Comparison of ENCODE assay signal across 9 mouse cellular contexts in genomic region chr4:144404456-144405086, GRCm38 (mm10). TPM values are rescaled to one million over a fixed set of nuclear protein-coding genes. Genes with fewer than 3 reads are reported as not detected.
DNase-seq lines count a peak whose midpoint lies in the region; ATAC-seq and TF ChIP-seq lines count a peak whose summit lies in the region.
"Had no signal": no experiment of that assay in that cellular context is flagged by ENCODE, and none has a peak within 500 bp of the region (broad histone marks: within the 10 kb centered on the region; RNA-seq: fewer than 3 reads in every experiment).

No protein-coding gene starts in this region.

- ATAC-seq in heart, embryonic 11.5 days (replicated peaks; ENCODE audit: insufficient number of reproducible peaks, low FRiP score, low TSS enrichment), result peak; percentile 86
- ATAC-seq in lung, embryonic 16.5 days (ENCODE audit: low read depth), result peak; percentile 90

- TF ChIP-seq POLR2A in small intestine, adult 2 months (IDR thresholded peaks at IDR 0.05; ENCODE audit: low read depth, low read length), result no peak
- TF ChIP-seq POLR2A in cerebellum, adult 2 months (IDR thresholded peaks at IDR 0.05; ENCODE audit: borderline replicate concordance, insufficient read depth, low read length), result no peak

- peak overlapping the region; percentile 59 for H3K4me2 ChIP-seq in heart, embryonic 11.5 days
- H3K4me2 ChIP-seq in lung, embryonic 16.5 days (ENCODE audit: low read depth, low read length), result peak overlapping the region; percentile 55

- peak overlapping the region; percentile 62; the same call in 1 of the 2 replicates for H3K9ac ChIP-seq in heart, embryonic 11.5 days (ENCODE audit: low read depth, low read length)
- H3K9ac ChIP-seq in lung, embryonic 16.5 days (ENCODE audit: low read length), result peak overlapping the region; percentile 51

- H3K27ac ChIP-seq in gastrocnemius, adult 2 months, result peak overlapping the region; percentile 24; the same call in 1 of the 2 replicates
- peak overlapping the region; percentile 57; the same call in 1 of the 2 replicates for H3K27ac ChIP-seq in heart, embryonic 11.5 days (ENCODE audit: low read depth, low read length)
- H3K27ac ChIP-seq in lung, embryonic 16.5 days (ENCODE audit: low read length), result peak overlapping the region; percentile 43; the same call in 1 of the 2 replicates
- no peak overlapping the region for H3K27ac ChIP-seq in small intestine, adult 2 months (ENCODE audit: insufficient read depth, low read depth, low read length)
- H3K27ac ChIP-seq in cerebellum, adult 2 months (ENCODE audit: insufficient read depth, low read length), result no peak overlapping the region

- H3K36me3 ChIP-seq in heart, embryonic 11.5 days (ENCODE audit: control insufficient read depth, insufficient read depth, low read length), result no peaks in the 10 kb centered on the region
- no peaks in the 10 kb centered on the region for H3K36me3 ChIP-seq in lung, embryonic 16.5 days (ENCODE audit: control insufficient read depth, insufficient read depth, low read length)
- no peaks in the 10 kb centered on the region for H3K36me3 ChIP-seq in small intestine, adult 2 months (ENCODE audit: control insufficient read depth, insufficient read depth, low read length)
- H3K36me3 ChIP-seq: G1E had no signal

- no peaks in the 10 kb centered on the region for H3K9me3 ChIP-seq in heart, embryonic 11.5 days (replicated peaks; ENCODE audit: control insufficient read depth, low read length)
- no peaks in the 10 kb centered on the region; the same call in 1 of the 2 replicates for H3K9me3 ChIP-seq in lung, embryonic 16.5 days (ENCODE audit: control insufficient read depth, low read length)

- no peaks in the 10 kb centered on the region for H3K27me3 ChIP-seq in heart, embryonic 11.5 days (ENCODE audit: control insufficient read depth, insufficient read depth, low read length)
- H3K27me3 ChIP-seq in lung, embryonic 16.5 days (ENCODE audit: control insufficient read depth, insufficient read depth, low read depth, low read length), result no peaks in the 10 kb centered on the region
- no peaks in the 10 kb centered on the region; the same call in 1 of the 2 replicates for H3K27me3 ChIP-seq in small intestine, adult 2 months (ENCODE audit: control insufficient read depth, insufficient read depth, low read length)
- H3K27me3 ChIP-seq in cerebellum, adult 2 months (ENCODE audit: control insufficient read depth, insufficient read depth, low read length), result no peaks in the 10 kb centered on the region

- DNase-seq in gastrocnemius, adult 2 months, result peak; percentile 20
- no peak for DNase-seq in gastrocnemius, adult 8-10 months (ENCODE audit: low spot score in 2 of 2)
- DNase-seq in kidney, adult 9 months, result peak; percentile 5
- no peak for DNase-seq in cerebellum, adult 11 months
- DNase-seq in cerebellum, adult 2 months, result no peak

- TF ChIP-seq CTCF in gastrocnemius, adult 2 months (IDR thresholded peaks at IDR 0.05), result no peak
- TF ChIP-seq CTCF in small intestine, adult 2 months (IDR thresholded peaks at IDR 0.05; ENCODE audit: extremely low read depth, insufficient read length, insufficient replicate concordance, low read depth, low read length), result no peak
- no peak for TF ChIP-seq CTCF in cerebellum, adult 2 months (IDR thresholded peaks at IDR 0.05; ENCODE audit: borderline replicate concordance, insufficient read depth, low read depth, low read length)

- H3K4me1 ChIP-seq in heart, embryonic 11.5 days (ENCODE audit: control insufficient read depth, insufficient read depth, low read length), result no peaks in the 10 kb centered on the region
- H3K4me1 ChIP-seq in lung, embryonic 16.5 days (replicated peaks; ENCODE audit: control insufficient read depth, insufficient read depth, low read length), result no peaks in the 10 kb centered on the region
- H3K4me1 ChIP-seq in small intestine, adult 2 months (ENCODE audit: control insufficient read depth, insufficient read depth, insufficient read length, low read length), result peaks cover 2% of the 10 kb centered on the region; the same call in 1 of the 2 replicates
- H3K4me1 ChIP-seq in cerebellum, adult 2 months (ENCODE audit: control insufficient read depth, insufficient read depth, low read length), result no peaks in the 10 kb centered on the region

- H3K4me3 ChIP-seq in gastrocnemius, adult 2 months, result peak overlapping the region; percentile 53
- peak overlapping the region; percentile 39 for H3K4me3 ChIP-seq in heart, embryonic 11.5 days (ENCODE audit: low read depth, low read length)
- H3K4me3 ChIP-seq in lung, embryonic 16.5 days (ENCODE audit: low read length), result peak overlapping the region; percentile 39
- peak overlapping the region; percentile 57 for H3K4me3 ChIP-seq in small intestine, adult 2 months (ENCODE audit: low read depth, low read length)
- H3K4me3 ChIP-seq in cerebellum, adult 2 months (replicated peaks; ENCODE audit: insufficient read depth, low read depth, low read length), result no peak overlapping the region

- intact Hi-C loops in gastrocnemius, adult 2 months (cut with DNase I), result no loop called here

- 5% methylated on average over 17 of the region's 17 CpGs for WGBS in heart, embryonic 11.5 days (ENCODE audit: insufficient replicate concordance)
- WGBS in lung, embryonic 16.5 days, result 4% methylated on average over 17 of the region's 17 CpGs
- 2% methylated on average over 17 of the region's 17 CpGs for WGBS in small intestine, adult 2 months
- WGBS in cerebellum, adult 2 months, result 9% methylated on average over 17 of the region's 17 CpGs

RNA-seq across cellular contexts. Expression of gene Pramef12, which starts 3.7 kb away (rescaled TPM):
- total RNA-seq in gastrocnemius, adult 2 months (2021), result not detected
- not detected for total RNA-seq in gastrocnemius, adult 8-10 months (2022)
- polyA plus RNA-seq in heart, embryonic 11.5 days (2014; fragmentation: Nextera tagmentation; extraction: Ambion mirVana), result not detected in 2 replicates
- 0.06 and 0.09 TPM in 2 replicates for polyA plus RNA-seq in lung, embryonic 16.5 days (2015; fragmentation: Nextera tagmentation; extraction: Ambion mirVana)
- not detected in 2 replicates for polyA plus RNA-seq in small intestine, adult 2 months (2012; rRNA removed)
- not detected in 2 replicates for polyA plus RNA-seq in cerebellum, adult 2 months (2012; rRNA removed)
- polyA plus RNA-seq: G1E had no signal

RNA-seq across cellular contexts. Expression of gene Pramef20, which starts 26.8 kb away (rescaled TPM):
- not detected for total RNA-seq in gastrocnemius, adult 2 months (2021)
- not detected for total RNA-seq in gastrocnemius, adult 8-10 months (2022)
- not detected in 2 replicates for polyA plus RNA-seq in heart, embryonic 11.5 days (2014; fragmentation: Nextera tagmentation; extraction: Ambion mirVana)
- not detected in 2 replicates for polyA plus RNA-seq in lung, embryonic 16.5 days (2015; fragmentation: Nextera tagmentation; extraction: Ambion mirVana)
- not detected in 2 replicates for polyA plus RNA-seq in small intestine, adult 2 months (2012; rRNA removed)
- polyA plus RNA-seq in cerebellum, adult 2 months (2012; rRNA removed), result not detected in 2 replicates
- total RNA-seq: G1E had no signal
- polyA plus RNA-seq: G1E had no signal

RNA-seq across cellular contexts. Expression of gene 1700012P22Rik, which starts 34.0 kb away (rescaled TPM):
- not detected for total RNA-seq in gastrocnemius, adult 2 months (2021)
- total RNA-seq in gastrocnemius, adult 8-10 months (2022), result not detected
- not detected in 2 replicates for polyA plus RNA-seq in heart, embryonic 11.5 days (2014; fragmentation: Nextera tagmentation; extraction: Ambion mirVana)
- not detected in 2 replicates for polyA plus RNA-seq in lung, embryonic 16.5 days (2015; fragmentation: Nextera tagmentation; extraction: Ambion mirVana)
- not detected in 2 replicates for polyA plus RNA-seq in small intestine, adult 2 months (2012; rRNA removed)
- not detected in 2 replicates for polyA plus RNA-seq in cerebellum, adult 2 months (2012; rRNA removed)
- total RNA-seq: G1E had no signal
- polyA plus RNA-seq: G1E had no signal

RNA-seq across cellular contexts. Expression of gene Gm13119, which starts 46.8 kb away (rescaled TPM):
- not detected for total RNA-seq in gastrocnemius, adult 2 months (2021)
- total RNA-seq in gastrocnemius, adult 8-10 months (2022), result not detected
- not detected in 2 replicates for polyA plus RNA-seq in heart, embryonic 11.5 days (2014; fragmentation: Nextera tagmentation; extraction: Ambion mirVana)
- polyA plus RNA-seq in lung, embryonic 16.5 days (2015; fragmentation: Nextera tagmentation; extraction: Ambion mirVana), result not detected in 2 replicates
- not detected in 2 replicates for polyA plus RNA-seq in small intestine, adult 2 months (2012; rRNA removed)
- not detected in 2 replicates for polyA plus RNA-seq in cerebellum, adult 2 months (2012; rRNA removed)
- total RNA-seq: G1E had no signal
- polyA plus RNA-seq: G1E had no signal

RNA-seq across cellular contexts. Expression of gene Gm9944, which starts 48.5 kb away (rescaled TPM):
- not detected for total RNA-seq in gastrocnemius, adult 2 months (2021)
- total RNA-seq in gastrocnemius, adult 8-10 months (2022), result not detected
- not detected in 2 replicates for polyA plus RNA-seq in heart, embryonic 11.5 days (2014; fragmentation: Nextera tagmentation; extraction: Ambion mirVana)
- not detected in 2 replicates for polyA plus RNA-seq in lung, embryonic 16.5 days (2015; fragmentation: Nextera tagmentation; extraction: Ambion mirVana)
- polyA plus RNA-seq in small intestine, adult 2 months (2012; rRNA removed), result not detected in 2 replicates
- not detected in 2 replicates for polyA plus RNA-seq in cerebellum, adult 2 months (2012; rRNA removed)
- total RNA-seq: G1E had no signal
- polyA plus RNA-seq: G1E had no signal

Comparison
In these comparisons a context has a peak if more than half of its experiments do, and no peak if none do; other contexts are left out.
1. DNase-seq: peak in gastrocnemius, adult 2 months (single experiment) and kidney, adult 9 months (single experiment); none in gastrocnemius, adult 8-10 months (0 of 2), cerebellum, adult 11 months (single experiment) and cerebellum, adult 2 months (0 of 2).
2. H3K27ac ChIP-seq: peak in gastrocnemius, adult 2 months (single experiment), heart, embryonic 11.5 days (single experiment) and lung, embryonic 16.5 days (single experiment); none in small intestine, adult 2 months (single experiment) and cerebellum, adult 2 months (single experiment).